Mouse (Mus musculus) ES-E14 (cell line): ENCODE measurements around the gene Epha1. TPM values are rescaled to one million over a fixed set of nuclear protein-coding genes. Genes with fewer than 3 reads are reported as not detected.

Source experiments
- DNase-seq: peaks from one replicate; pipeline ENCODE4 v3.0.0-alpha.2; 2013; ENCODE audit warnings: low read depth, low spot score
- H3K27ac ChIP-seq: 2 replicates; pipeline ENCODE4 v1.5.1; 2012; ENCODE audit warnings: low read depth, mild to moderate bottlenecking, low read length, moderate library complexity, mixed read lengths; ENCODE audit not compliant: poor library complexity, insufficient read depth, severe bottlenecking
- H3K36me3 ChIP-seq: 2 replicates; pipeline ENCODE4 v1.6.1; 2012; ENCODE audit warnings: mild to moderate bottlenecking, low read length, moderate library complexity, mixed read lengths; ENCODE audit not compliant: control insufficient read depth, poor library complexity, insufficient read depth, severe bottlenecking
- H3K4me1 ChIP-seq, 2 experiments: fragments of 150-350 bp in 1 of 2; sonication (generic) in 1 of 2; 2 replicates each; pipeline ENCODE4 v1.6.1; 2012; ENCODE audit warnings: low read length in 2 of 2, mild to moderate bottlenecking in 1 of 2, mixed read lengths in 1 of 2; ENCODE audit not compliant: control insufficient read depth in 2 of 2, insufficient read depth in 2 of 2, poor library complexity in 1 of 2
- H3K4me3 ChIP-seq, 2 experiments: fragments of 150-350 bp in 1 of 2; sonication (generic) in 1 of 2; 2 replicates each; pipeline ENCODE4 v1.5.1; 2012; ENCODE audit warnings: low read length in 2 of 2, low read depth in 1 of 2, mild to moderate bottlenecking in 1 of 2, mixed read lengths in 1 of 2; ENCODE audit not compliant: insufficient read depth in 1 of 2, poor library complexity in 1 of 2, severe bottlenecking in 1 of 2
- H3K9ac ChIP-seq: 2 replicates; pipeline ENCODE4 v1.6.1; 2012; ENCODE audit warnings: low read depth, mild to moderate bottlenecking, low read length, mixed read lengths; ENCODE audit not compliant: poor library complexity, insufficient read depth, severe bottlenecking
- H3K9me3 ChIP-seq: fragments of 150-350 bp; sonication (generic); 2 replicates; pipeline ENCODE4 v1.6.1; 2012; ENCODE audit warnings: low read depth, mild to moderate bottlenecking, low read length; ENCODE audit not compliant: control insufficient read depth, insufficient read depth
- CHD2 ChIP-seq: IDR thresholded peaks from 2 replicates; pipeline ENCODE4 v1.6.1; 2014; ENCODE audit warnings: mild to moderate bottlenecking, low read depth, low read length, inconsistent platforms
- HCFC1 ChIP-seq: IDR thresholded peaks from 2 replicates; pipeline ENCODE4 v1.6.1; 2012; ENCODE audit warnings: low read length, inconsistent platforms, borderline replicate concordance; ENCODE audit not compliant: insufficient read depth
- MAFK ChIP-seq: IDR thresholded peaks from 2 replicates; pipeline ENCODE4 v1.6.1; 2014; ENCODE audit warnings: mild to moderate bottlenecking, low read depth, low read length, inconsistent platforms; ENCODE audit not compliant: insufficient read depth
- ZC3H11A ChIP-seq: IDR thresholded peaks from 2 replicates; pipeline ENCODE4 v1.6.1; 2012; ENCODE audit warnings: low read depth, mild to moderate bottlenecking, inconsistent platforms, low read length, borderline replicate concordance
- ZNF384 ChIP-seq: IDR thresholded peaks from 2 replicates; pipeline ENCODE4 v1.6.1; 2012; ENCODE audit warnings: low read depth, low read length, inconsistent platforms
- in situ Hi-C, 2 experiments: fragments of 600-800 bp; cut with MboI; formaldehyde crosslinking; loops; one replicate each; pipeline ENCODE4 v1.15.1; 2025; ENCODE audit warnings: low sequenced_read_pairs in 2 of 2, inconsistent platforms in 1 of 2; ENCODE audit not compliant: unreplicated experiment in 2 of 2
- total RNA-seq: library from RNA; depleted of rRNA; stranded (reverse); fragments of 300-350 nt; gene quantifications from 2 replicates; pipeline ENCODE4 v1.2.3, GENCODE M21; 2012; rRNA removed

Epha1 gene
- 24.1 and 37.6 TPM in 2 replicates for total RNA-seq

DNA sequence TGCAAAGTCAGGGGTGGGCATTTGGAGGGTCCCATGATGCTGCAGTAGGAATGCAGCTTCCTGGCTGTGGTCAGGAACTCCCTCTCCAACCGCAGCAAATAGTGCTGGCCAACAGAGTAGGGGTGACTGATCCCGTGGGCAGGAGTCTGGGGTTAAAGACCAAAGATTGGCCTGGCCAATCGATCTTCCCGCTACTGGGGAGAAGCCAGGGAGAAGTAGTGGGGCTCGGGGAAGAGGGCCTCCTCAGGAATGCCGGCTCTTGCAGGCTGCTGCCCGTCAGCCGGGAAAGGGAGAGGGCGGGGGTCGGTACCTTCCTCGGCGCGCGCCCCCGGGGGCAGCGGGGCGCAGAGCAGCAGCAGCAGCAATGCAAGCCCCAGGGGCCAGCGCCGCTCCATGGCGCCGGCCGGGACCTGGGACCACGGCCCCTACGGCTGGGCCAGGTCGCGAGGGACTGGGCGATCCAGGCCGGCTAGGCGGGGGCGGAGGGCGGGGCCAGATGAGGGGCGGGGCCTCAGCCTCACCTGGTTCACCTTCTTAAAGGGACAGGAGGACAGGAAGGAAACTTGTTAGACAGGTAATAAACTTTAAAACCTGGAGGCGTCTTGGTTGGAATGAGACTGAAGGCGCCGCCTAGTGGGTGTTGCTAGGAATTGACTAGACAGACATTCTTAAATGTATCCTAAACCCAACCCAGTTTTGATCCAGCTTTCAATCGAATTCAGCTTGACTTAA, at the start of gene Epha1:
Epha1 (minus strand) TSS at position 453 of the 732 bp plus-strand sequence.
- no peaks in the 10 kb centered on the region for H3K36me3 ChIP-seq
- in situ Hi-C loops: no loop called here
- H3K9me3 ChIP-seq: no peaks in the 10 kb centered on the region
- DNase-seq: peak; percentile 69
- no peak within 1 kb of the TSS for H3K27ac ChIP-seq
- H3K9ac ChIP-seq: peak within 1 kb of the TSS; percentile 71
- H3K4me1 ChIP-seq: peaks cover 2 to 4% of the 10 kb centered on the region in 2 experiments; a peak in 2 of 4 replicates
- TF ChIP-seq MAFK: no peak
- TF ChIP-seq ZC3H11A: no peak
- no peak for TF ChIP-seq CHD2
- H3K4me3 ChIP-seq: peak within 1 kb of the TSS; percentile 66 to 83

- no peak for DNase-seq
- Histone ChIP-seq H3K9ac (no peak overlapping the region), H3K4me3 (no peak overlapping the region), H3K9me3 (no peaks in the 10 kb centered on the region), H3K4me1 (no peaks in the 10 kb centered on the region), H3K36me3 (no peaks in the 10 kb centered on the region), H3K27ac (no peak overlapping the region)
- in situ Hi-C loops: no loop called here
- no peak for TF ChIP-seq ZC3H11A
- TF ChIP-seq MAFK: no peak
- TF ChIP-seq ZNF384: no peak
- no peak for TF ChIP-seq CHD2
- no peak for TF ChIP-seq HCFC1
These were observed 48.4 kb upstream of the Epha1 start for GRCm38 (mm10) chr6:42421439-42421838.

GRCm38 (mm10) chr6:42419443-42419842, 46.4 kb upstream of the Epha1 start:
- no peak for TF ChIP-seq CHD2
- no peak for TF ChIP-seq MAFK
- no peak for TF ChIP-seq ZC3H11A
- TF ChIP-seq ZNF384: no peak
- TF ChIP-seq HCFC1: no peak
- in situ Hi-C loops: no loop called here
- Histone ChIP-seq H3K27ac (no peak overlapping the region), H3K36me3 (no peaks in the 10 kb centered on the region), H3K4me3 (no peak overlapping the region), H3K9me3 (no peaks in the 10 kb centered on the region), H3K4me1 (no peaks in the 10 kb centered on the region), H3K9ac (no peak overlapping the region)
- DNase-seq: no peak

DNA sequence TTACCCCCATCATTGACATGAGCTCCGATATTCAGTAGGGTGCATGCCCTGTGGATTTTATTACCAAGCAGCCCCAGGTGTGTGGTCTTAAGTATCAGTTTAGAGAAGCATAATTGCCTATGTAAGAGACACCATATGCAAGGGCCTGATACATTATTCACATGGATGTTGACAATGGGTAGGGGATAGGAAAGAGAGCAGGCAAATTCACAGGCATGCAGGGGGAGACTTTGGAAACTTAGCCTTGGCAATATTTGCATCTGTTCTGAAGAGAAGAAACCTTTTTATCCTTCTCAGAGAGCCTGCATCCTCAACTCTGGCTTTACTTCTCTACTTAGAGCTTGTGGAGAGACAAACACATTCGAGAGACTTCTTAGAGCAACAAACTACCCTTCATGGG, 32.1 kb upstream of the Epha1 start, which contains the start of gene Tas2r135:
Tas2r135 (plus strand) TSS at position 301 of the 400 bp plus-strand sequence.
- no peaks in the 10 kb centered on the region for H3K9me3 ChIP-seq
- H3K27ac ChIP-seq: no peak within 1 kb of the TSS
- H3K36me3 ChIP-seq: no peaks in the 10 kb centered on the region
- H3K9ac ChIP-seq: no peak within 1 kb of the TSS
- in situ Hi-C loops: no loop called here
- DNase-seq: no peak
- TF ChIP-seq CHD2 (no peak), ZC3H11A (no peak), ZNF384 (no peak), HCFC1 (no peak), MAFK (no peak)
- no peak within 1 kb of the TSS for H3K4me3 ChIP-seq
- H3K4me1 ChIP-seq: no peaks in the 10 kb centered on the region

- H3K36me3 ChIP-seq: no peaks in the 10 kb centered on the region
- H3K27ac ChIP-seq: no peak within 1 kb of the TSS
- in situ Hi-C loops: no loop called here
- H3K9me3 ChIP-seq: no peaks in the 10 kb centered on the region
- H3K4me3 ChIP-seq: no peak within 1 kb of the TSS
- no peak for TF ChIP-seq CHD2
- TF ChIP-seq MAFK: no peak
- no peak for TF ChIP-seq ZNF384
- no peak for TF ChIP-seq ZC3H11A
- TF ChIP-seq HCFC1: no peak
- DNase-seq: no peak
- H3K9ac ChIP-seq: no peak within 1 kb of the TSS
- no peaks in the 10 kb centered on the region for H3K4me1 ChIP-seq
These were observed 26.9 kb upstream of the Epha1 start, which contains the start of gene Tas2r143 for GRCm38 (mm10) chr6:42399938-42400337. TSS of gene Tas2r143 (plus strand) at chr6:42400238.
